Mouse (Mus musculus): ENCODE measurements around the gene Lysmd3.

DNA sequence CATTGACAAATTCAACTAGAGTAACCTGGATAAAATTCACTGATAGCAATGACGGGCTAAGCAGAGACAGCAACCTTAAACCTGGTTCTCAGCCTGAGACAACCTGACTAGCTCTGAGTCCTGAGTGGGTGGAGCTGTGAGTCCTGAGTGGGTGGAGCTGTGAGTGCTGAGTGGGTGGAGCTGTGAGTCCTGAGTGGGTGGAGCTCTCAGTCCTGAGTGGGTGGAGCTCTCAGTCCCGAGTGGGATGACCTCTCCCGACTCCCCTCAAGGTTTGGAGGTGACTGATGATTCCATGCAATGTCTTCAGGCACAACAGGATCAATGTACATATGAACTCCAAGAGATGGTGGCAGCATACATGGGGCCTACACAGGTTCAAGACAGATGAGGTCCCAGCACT lies 32.1 kb downstream of the Lysmd3 start:
- no peak for TF ChIP-seq EP300 (optimal IDR thresholded peaks at IDR 0.05)
- no peak for TF ChIP-seq CTCF (IDR thresholded peaks at IDR 0.05; ENCODE audit: low read depth)
